Mouse (Mus musculus): ENCODE measurements at regions not wholly inside any gene's neighbourhood (a gene's known extent, or its start where the extent isn't known, plus 50 kb on each side); places are given as distances from the start of the nearest gene placed in this dataset.
"Not testable (repeated sequence)": the region's sequence is repeated elsewhere in the genome, so short reads cannot be mapped to it uniquely, and the experiment has no call there.

DNA sequence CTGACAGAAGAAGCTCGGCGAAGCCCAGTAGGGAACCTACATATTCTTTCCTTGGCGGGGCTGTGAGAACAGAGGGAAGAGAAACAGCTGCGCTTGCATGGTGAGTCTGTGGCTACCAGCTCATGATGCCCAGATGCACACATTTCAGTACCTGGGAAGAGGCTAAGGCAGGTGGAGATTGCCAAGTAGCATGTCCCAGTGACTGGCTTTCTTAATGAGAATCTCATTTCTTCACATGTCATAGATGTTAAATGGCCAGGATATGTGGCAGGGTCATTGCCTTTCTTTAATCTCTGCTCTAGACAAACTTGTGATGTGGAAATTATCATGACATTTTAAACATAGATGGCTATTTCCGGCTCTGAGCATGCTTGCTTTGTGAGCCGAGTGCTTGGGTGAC, 109.5 kb upstream of the Tns3 start:
- 74% methylated on average over 6 of the region's 6 CpGs for WGBS
- no peak for ATAC-seq (replicated peaks; ENCODE audit: low FRiP score)
- Histone ChIP-seq H3K9ac (ENCODE audit: low read depth, low read length) (no peak overlapping the region), H3K4me3 (ENCODE audit: low read depth, low read length) (no peak overlapping the region), H3K36me3 (ENCODE audit: control insufficient read depth, insufficient read depth, low read length) (no peaks in the 10 kb centered on the region), H3K27me3 (replicated peaks; ENCODE audit: control insufficient read depth, insufficient read depth, low read length) (no peaks in the 10 kb centered on the region), H3K9me3 (ENCODE audit: control insufficient read depth, low read length) (no peaks in the 10 kb centered on the region), H3K4me1 (replicated peaks; ENCODE audit: control insufficient read depth, insufficient read depth, low read length) (no peaks in the 10 kb centered on the region), H3K4me2 (no peak overlapping the region), H3K27ac (ENCODE audit: low read depth, low read length) (no peak overlapping the region)
- no peak for DNase-seq (ENCODE audit: low spot score)

DNA sequence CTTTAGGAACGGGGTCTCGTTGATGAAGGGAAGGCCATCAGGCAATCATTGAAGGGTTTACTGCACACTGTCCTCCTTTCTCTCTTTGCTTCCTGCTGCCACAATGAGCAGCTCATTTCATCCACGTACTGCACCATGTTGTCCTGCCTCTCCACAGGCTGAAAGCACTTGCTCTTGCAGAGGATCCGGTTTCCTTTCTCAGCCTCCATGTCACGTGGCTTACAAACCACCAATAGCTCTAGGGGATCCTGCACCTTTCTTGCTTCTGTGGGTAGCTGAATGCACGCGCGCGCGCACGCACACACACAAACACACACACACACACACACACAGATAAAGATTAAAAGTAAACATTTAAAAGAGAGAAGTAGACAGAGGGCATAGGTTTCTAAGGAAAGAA, 108.9 kb upstream of the Tns3 start:
- Histone ChIP-seq H3K4me1 (replicated peaks; ENCODE audit: control insufficient read depth, insufficient read depth, low read length) (no peaks in the 10 kb centered on the region), H3K36me3 (ENCODE audit: control insufficient read depth, insufficient read depth, low read length) (no peaks in the 10 kb centered on the region), H3K4me3 (ENCODE audit: low read depth, low read length) (no peak overlapping the region), H3K9ac (ENCODE audit: low read depth, low read length) (no peak overlapping the region), H3K27ac (ENCODE audit: low read depth, low read length) (no peak overlapping the region), H3K9me3 (ENCODE audit: control insufficient read depth, low read length) (no peaks in the 10 kb centered on the region), H3K27me3 (replicated peaks; ENCODE audit: control insufficient read depth, insufficient read depth, low read length) (no peaks in the 10 kb centered on the region), H3K4me2 (no peak overlapping the region)
- WGBS, result 76% methylated on average over 11 of the region's 11 CpGs
- ATAC-seq (replicated peaks; ENCODE audit: low FRiP score) (no peak), DNase-seq (ENCODE audit: low spot score) (no peak)

DNA sequence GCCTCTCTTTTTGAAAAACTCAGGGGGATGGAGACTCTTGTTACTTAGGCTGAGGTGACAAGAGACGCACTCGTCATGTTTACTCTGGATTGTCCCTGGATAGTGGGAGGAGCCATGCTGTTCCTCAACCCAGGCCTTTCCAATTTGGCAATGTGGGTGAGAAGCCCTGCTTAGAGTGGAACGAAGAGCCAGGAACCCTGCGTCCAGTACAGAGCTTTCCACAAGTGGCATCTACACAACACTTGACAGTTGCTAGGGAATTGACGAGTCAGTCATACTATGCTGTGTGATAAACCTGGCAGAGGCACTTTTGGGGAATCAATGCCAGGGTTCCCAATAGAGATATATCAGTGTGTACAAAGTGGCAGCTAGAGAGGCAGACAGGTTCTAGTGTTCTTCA, 108.2 kb upstream of the Tns3 start:
- no peak overlapping the region for H3K4me3 ChIP-seq (ENCODE audit: low read depth, low read length)
- H3K4me1 ChIP-seq (replicated peaks; ENCODE audit: control insufficient read depth, insufficient read depth, low read length), result no peaks in the 10 kb centered on the region
- H3K36me3 ChIP-seq (ENCODE audit: control insufficient read depth, insufficient read depth, low read length), result no peaks in the 10 kb centered on the region
- no peak overlapping the region for H3K27ac ChIP-seq (ENCODE audit: low read depth, low read length)
- ATAC-seq (replicated peaks; ENCODE audit: low FRiP score), result no peak
- no peaks in the 10 kb centered on the region for H3K27me3 ChIP-seq (replicated peaks; ENCODE audit: control insufficient read depth, insufficient read depth, low read length)
- 79% methylated on average over 5 of the region's 5 CpGs for WGBS
- H3K9me3 ChIP-seq (ENCODE audit: control insufficient read depth, low read length), result no peaks in the 10 kb centered on the region
- H3K9ac ChIP-seq (ENCODE audit: low read depth, low read length), result no peak overlapping the region
- no peak for DNase-seq (ENCODE audit: low spot score)
- H3K4me2 ChIP-seq, result no peak overlapping the region

DNA sequence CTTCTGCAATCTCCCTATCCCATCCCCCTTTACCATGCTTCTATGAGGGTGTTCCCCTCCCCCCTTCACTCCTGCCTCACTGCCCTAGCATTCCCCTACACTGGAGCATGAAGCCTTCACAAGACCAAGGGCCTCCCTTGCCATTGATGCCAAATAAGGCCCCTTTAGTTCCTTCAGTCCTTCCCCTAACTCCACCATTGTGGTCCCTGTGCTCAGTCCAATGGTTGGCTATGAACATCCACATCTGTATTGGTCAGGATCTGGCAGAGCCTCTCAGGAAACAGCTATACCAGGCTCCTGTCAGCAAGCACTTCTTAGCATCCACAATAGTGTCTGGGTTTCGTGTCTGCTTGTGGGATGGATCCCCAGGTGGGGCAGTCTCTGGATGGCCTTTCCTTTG, 104.4 kb upstream of the Tns3 start:
- H3K9me3 ChIP-seq (ENCODE audit: control insufficient read depth, low read length); H3K4me3 ChIP-seq (ENCODE audit: low read depth, low read length); H3K27me3 ChIP-seq (replicated peaks; ENCODE audit: control insufficient read depth, insufficient read depth, low read length); DNase-seq (ENCODE audit: low spot score); H3K9ac ChIP-seq (ENCODE audit: low read depth, low read length); ATAC-seq (replicated peaks; ENCODE audit: low FRiP score); H3K27ac ChIP-seq (ENCODE audit: low read depth, low read length); H3K4me2 ChIP-seq; H3K4me1 ChIP-seq (replicated peaks; ENCODE audit: control insufficient read depth, insufficient read depth, low read length); H3K36me3 ChIP-seq (ENCODE audit: control insufficient read depth, insufficient read depth, low read length): not testable (repeated sequence)
- 64% methylated on average over 1 of the region's 1 CpGs for WGBS

DNA sequence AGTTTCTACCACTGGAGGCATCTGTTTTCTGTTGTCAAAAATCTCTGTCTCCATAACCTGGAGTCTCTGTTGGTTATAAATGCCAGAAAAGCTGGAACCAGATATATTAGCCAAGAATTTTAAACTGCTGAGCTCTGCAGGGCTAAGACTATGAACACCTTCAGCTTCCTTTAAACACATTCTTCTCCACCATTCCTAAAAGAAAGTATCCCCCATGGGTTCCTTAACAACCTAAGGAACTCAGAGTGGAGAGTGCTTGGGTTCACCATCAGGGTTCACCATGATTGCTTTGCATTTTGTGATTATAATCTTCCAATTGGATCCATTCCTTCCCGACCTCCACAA, 101.2 kb upstream of the Tns3 start:
- no peak overlapping the region for H3K4me2 ChIP-seq

DNA sequence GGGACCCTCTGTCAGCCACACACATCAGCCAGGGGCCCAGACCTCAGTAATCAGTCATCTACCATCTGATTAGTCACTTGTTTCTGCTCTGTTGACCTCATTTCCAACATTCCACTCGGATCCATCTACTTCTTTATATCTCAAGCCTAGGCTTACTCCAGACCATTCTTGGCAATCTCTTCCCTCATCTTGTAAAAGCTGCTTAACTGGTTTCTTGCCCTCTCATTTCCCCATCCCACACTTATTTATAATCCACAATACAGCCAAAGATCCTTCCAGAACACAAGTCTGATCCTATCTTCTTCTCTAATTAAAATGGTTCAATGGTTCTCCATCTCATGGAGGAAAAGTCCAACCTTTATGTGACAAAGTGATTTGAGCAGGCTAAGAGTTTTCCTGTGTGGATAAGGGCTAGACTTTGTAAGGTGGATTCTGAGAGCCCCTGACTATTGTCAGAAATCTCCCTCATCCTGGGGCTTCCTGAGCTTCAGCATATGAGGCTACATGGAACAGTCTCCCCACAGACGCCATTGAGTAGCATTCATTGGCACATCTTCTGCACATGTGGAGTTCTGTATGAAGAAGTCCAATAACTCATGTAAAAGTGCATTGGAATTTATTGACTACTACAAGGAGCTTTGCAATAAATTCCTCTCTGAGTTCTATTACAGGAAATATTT, 100.7 kb upstream of the Tns3 start:
- H3K27me3 ChIP-seq (replicated peaks; ENCODE audit: control insufficient read depth, insufficient read depth, low read length), result no peaks in the 10 kb centered on the region
- H3K9ac ChIP-seq (ENCODE audit: low read depth, low read length), result no peak overlapping the region
- no peaks in the 10 kb centered on the region for H3K9me3 ChIP-seq (ENCODE audit: control insufficient read depth, low read length)
- no peak overlapping the region for H3K4me2 ChIP-seq
- no peaks in the 10 kb centered on the region for H3K36me3 ChIP-seq (ENCODE audit: control insufficient read depth, insufficient read depth, low read length)
- no peak overlapping the region for H3K4me3 ChIP-seq (ENCODE audit: low read depth, low read length)
- no peaks in the 10 kb centered on the region for H3K4me1 ChIP-seq (replicated peaks; ENCODE audit: control insufficient read depth, insufficient read depth, low read length)
- no peak for DNase-seq (ENCODE audit: low spot score)
- H3K27ac ChIP-seq (ENCODE audit: low read depth, low read length), result no peak overlapping the region
- ATAC-seq (replicated peaks; ENCODE audit: low FRiP score), result no peak
- WGBS, result 78% methylated on average over 2 of the region's 2 CpGs

More for the DNA sequence above, 101.2 kb upstream of the Tns3 start:
- no peak overlapping the region for H3K4me3 ChIP-seq (ENCODE audit: low read depth, low read length)
- H3K27ac ChIP-seq (ENCODE audit: low read depth, low read length), result no peak overlapping the region
- ATAC-seq (replicated peaks; ENCODE audit: low FRiP score) (no peak), DNase-seq (ENCODE audit: low spot score) (no peak)
- H3K9ac ChIP-seq (ENCODE audit: low read depth, low read length), result no peak overlapping the region
- no peaks in the 10 kb centered on the region for H3K27me3 ChIP-seq (replicated peaks; ENCODE audit: control insufficient read depth, insufficient read depth, low read length)
- WGBS, result 79% methylated on average over 1 of the region's 1 CpGs
- H3K4me1 ChIP-seq (replicated peaks; ENCODE audit: control insufficient read depth, insufficient read depth, low read length), result no peaks in the 10 kb centered on the region
- H3K36me3 ChIP-seq (ENCODE audit: control insufficient read depth, insufficient read depth, low read length), result no peaks in the 10 kb centered on the region
- no peaks in the 10 kb centered on the region for H3K9me3 ChIP-seq (ENCODE audit: control insufficient read depth, low read length)

DNA sequence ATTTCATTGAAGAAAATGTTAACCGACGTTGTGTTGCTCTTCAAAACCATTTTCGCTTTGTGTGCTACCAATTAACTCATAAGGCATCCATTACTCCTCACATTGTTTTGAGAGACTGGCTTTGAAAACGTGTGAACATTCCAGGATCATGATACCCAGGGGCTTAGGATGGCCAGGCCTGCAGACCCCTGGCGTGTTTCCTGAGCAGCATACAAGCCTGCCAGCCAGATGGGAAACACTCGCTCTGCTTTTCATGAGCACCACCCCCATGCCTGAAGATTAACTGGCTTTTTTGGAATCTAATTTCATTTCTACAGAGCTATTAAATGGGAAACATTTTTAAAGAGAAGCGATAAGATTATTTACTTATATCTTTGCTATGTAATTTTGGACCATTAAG, 99.1 kb upstream of the Tns3 start:
- Histone ChIP-seq H3K4me1 (replicated peaks; ENCODE audit: control insufficient read depth, insufficient read depth, low read length) (no peaks in the 10 kb centered on the region), H3K36me3 (ENCODE audit: control insufficient read depth, insufficient read depth, low read length) (no peaks in the 10 kb centered on the region), H3K9me3 (ENCODE audit: control insufficient read depth, low read length) (no peaks in the 10 kb centered on the region), H3K4me2 (no peak overlapping the region), H3K4me3 (ENCODE audit: low read depth, low read length) (no peak overlapping the region), H3K27me3 (replicated peaks; ENCODE audit: control insufficient read depth, insufficient read depth, low read length) (no peaks in the 10 kb centered on the region), H3K9ac (ENCODE audit: low read depth, low read length) (no peak overlapping the region), H3K27ac (ENCODE audit: low read depth, low read length) (no peak overlapping the region)
- no peak for ATAC-seq (replicated peaks; ENCODE audit: low FRiP score)
- 75% methylated on average over 7 of the region's 7 CpGs for WGBS
- DNase-seq (ENCODE audit: low spot score), result no peak

DNA sequence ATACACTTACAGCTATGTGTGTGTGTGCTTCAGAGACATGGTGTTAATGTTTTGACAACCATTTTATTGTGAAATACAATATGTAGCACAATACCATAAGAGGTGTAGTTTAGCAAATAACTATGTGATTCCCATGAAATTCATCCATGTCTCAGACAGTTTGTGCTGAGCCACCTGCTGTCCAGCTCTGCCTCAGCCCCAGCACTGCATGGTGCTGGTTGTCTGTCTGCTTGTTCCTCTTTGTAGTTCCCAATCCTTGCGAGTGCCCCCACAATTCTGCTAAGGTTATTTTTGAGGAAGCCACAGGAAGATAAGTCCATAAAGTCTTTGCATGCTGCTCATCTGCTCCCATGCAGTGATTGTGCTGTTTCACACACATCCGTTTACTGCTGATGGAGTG, 97.8 kb upstream of the Tns3 start:
- no peaks in the 10 kb centered on the region for H3K27me3 ChIP-seq (replicated peaks; ENCODE audit: control insufficient read depth, insufficient read depth, low read length)
- H3K4me1 ChIP-seq (replicated peaks; ENCODE audit: control insufficient read depth, insufficient read depth, low read length), result no peaks in the 10 kb centered on the region
- WGBS, result 45% methylated on average over 2 of the region's 2 CpGs
- no peak overlapping the region for H3K9ac ChIP-seq (ENCODE audit: low read depth, low read length)
- H3K36me3 ChIP-seq (ENCODE audit: control insufficient read depth, insufficient read depth, low read length), result no peaks in the 10 kb centered on the region
- DNase-seq (ENCODE audit: low spot score) (no peak), ATAC-seq (replicated peaks; ENCODE audit: low FRiP score) (no peak)
- H3K4me2 ChIP-seq, result no peak overlapping the region
- no peak overlapping the region for H3K4me3 ChIP-seq (ENCODE audit: low read depth, low read length)
- H3K9me3 ChIP-seq (ENCODE audit: control insufficient read depth, low read length), result no peaks in the 10 kb centered on the region
- H3K27ac ChIP-seq (ENCODE audit: low read depth, low read length), result no peak overlapping the region

DNA sequence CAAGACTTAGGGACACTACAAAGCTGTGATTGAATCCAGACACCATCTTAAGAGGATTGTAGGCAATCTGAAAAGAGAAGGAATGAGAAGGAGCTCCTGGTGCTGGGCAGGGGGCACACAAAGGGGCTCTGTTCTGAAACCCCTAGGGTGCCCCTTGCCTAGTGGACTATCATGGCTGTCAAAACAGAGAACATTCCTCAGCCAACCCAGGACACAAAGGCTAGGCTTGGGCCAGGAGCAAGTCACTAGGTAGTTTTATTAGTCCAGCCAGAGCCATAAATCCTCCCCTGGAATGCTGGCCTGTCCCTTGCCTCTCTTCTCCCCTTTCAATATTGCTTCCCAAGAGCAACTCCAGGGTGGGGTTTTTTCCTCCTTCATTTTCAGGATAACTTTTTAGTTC, 97.3 kb upstream of the Tns3 start:
- no peaks in the 10 kb centered on the region for H3K36me3 ChIP-seq (ENCODE audit: control insufficient read depth, insufficient read depth, low read length)
- H3K4me1 ChIP-seq (replicated peaks; ENCODE audit: control insufficient read depth, insufficient read depth, low read length), result no peaks in the 10 kb centered on the region
- no peak overlapping the region for H3K27ac ChIP-seq (ENCODE audit: low read depth, low read length)
- H3K9ac ChIP-seq (ENCODE audit: low read depth, low read length), result no peak overlapping the region
- no peak overlapping the region for H3K4me3 ChIP-seq (ENCODE audit: low read depth, low read length)
- no peak for ATAC-seq (replicated peaks; ENCODE audit: low FRiP score)
- no peak for DNase-seq (ENCODE audit: low spot score)
- H3K4me2 ChIP-seq, result no peak overlapping the region
- H3K27me3 ChIP-seq (replicated peaks; ENCODE audit: control insufficient read depth, insufficient read depth, low read length), result no peaks in the 10 kb centered on the region
- H3K9me3 ChIP-seq (ENCODE audit: control insufficient read depth, low read length), result no peaks in the 10 kb centered on the region

Data from liver, embryonic 11.5 days (tissue).